23 mouse cellular contexts compared by ENCODE assay signal in the genomic region with DNA sequence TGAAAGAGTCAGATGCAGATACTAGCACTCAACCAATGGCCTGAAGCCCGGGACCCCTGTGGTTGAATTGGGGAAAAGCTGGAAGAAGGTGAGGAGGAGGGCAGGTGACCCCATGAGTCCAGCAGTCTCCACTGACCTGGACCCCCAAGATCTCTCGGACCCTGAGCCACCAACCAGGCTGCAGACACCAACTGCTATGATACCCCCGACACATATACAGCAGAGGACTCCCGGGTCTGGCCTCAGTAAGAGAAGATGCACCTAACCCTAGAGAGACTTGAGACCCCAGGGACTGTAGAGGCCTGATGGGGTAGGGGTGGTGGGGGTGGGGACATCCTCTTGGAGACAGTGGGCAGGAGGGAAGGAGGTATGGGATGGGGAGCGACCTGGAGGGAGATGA.
DNase-seq lines count a peak whose midpoint lies in the region; ATAC-seq lines count a peak whose summit lies in the region.
"Had no signal": no experiment of that assay in that cellular context is flagged by ENCODE, and none has a peak within 500 bp of the region (broad histone marks: within the 10 kb centered on the region; RNA-seq: fewer than 3 reads in every experiment).

No protein-coding gene starts in this region.

- no peak overlapping the region for H3K4me3 ChIP-seq in embryonic facial prominence, embryonic 12.5 days
- H3K4me3 ChIP-seq in embryonic facial prominence, embryonic 10.5 days, result no peak overlapping the region
- H3K4me3 ChIP-seq in heart, embryonic 11.5 days (ENCODE audit: low read depth, low read length), result no peak overlapping the region
- no peak overlapping the region for H3K4me3 ChIP-seq in limb, embryonic 13.5 days
- no peak overlapping the region for H3K4me3 ChIP-seq in limb, embryonic 10.5 days
- no peak overlapping the region for H3K4me3 ChIP-seq in neural tube, embryonic 11.5 days (ENCODE audit: low read depth, low read length)

- no peak overlapping the region for H3K9ac ChIP-seq in embryonic facial prominence, embryonic 12.5 days
- H3K9ac ChIP-seq in heart, embryonic 11.5 days (ENCODE audit: low read depth, low read length), result no peak overlapping the region
- no peak overlapping the region for H3K9ac ChIP-seq in limb, embryonic 13.5 days
- no peak overlapping the region for H3K9ac ChIP-seq in neural tube, embryonic 11.5 days (ENCODE audit: low read length)

- 78% methylated on average over 5 of the region's 5 CpGs for WGBS in embryonic facial prominence, embryonic 12.5 days
- 80% methylated on average over 5 of the region's 5 CpGs for WGBS in embryonic facial prominence, embryonic 10.5 days
- WGBS in heart, embryonic 11.5 days (ENCODE audit: insufficient replicate concordance), result 78% methylated on average over 5 of the region's 5 CpGs
- WGBS in limb, embryonic 13.5 days, result 87% methylated on average over 5 of the region's 5 CpGs
- WGBS in limb, embryonic 10.5 days, result 86% methylated on average over 5 of the region's 5 CpGs
- WGBS in neural tube, embryonic 11.5 days, result 90% methylated on average over 5 of the region's 5 CpGs

- DNase-seq in embryonic facial prominence, embryonic 10.5 days (ENCODE audit: low spot score), result no peak
- DNase-seq in heart, adult 11 months, result peak; percentile 80
- DNase-seq in limb, embryonic 10.5 days (ENCODE audit: low spot score), result no peak
- DNase-seq in neural tube, embryonic 11.5 days (ENCODE audit: low spot score), result no peak
- no peak for DNase-seq in neural tube, embryonic 10.5 days (ENCODE audit: extremely low spot score, low spot score)
- DNase-seq: adrenal gland, adult 8-10 months; adrenal gland, postnatal 14 days; adrenal gland, postnatal 36 days; B cell, adult 2 months; cerebellum, adult 11-12 months; cerebellum, adult 2 months; cerebellum, adult 9-10 months; cerebellum, postnatal 10 days had no signal

- no peaks in the 10 kb centered on the region for H3K36me3 ChIP-seq in embryonic facial prominence, embryonic 12.5 days
- H3K36me3 ChIP-seq in embryonic facial prominence, embryonic 10.5 days (replicated peaks), result no peaks in the 10 kb centered on the region
- no peaks in the 10 kb centered on the region for H3K36me3 ChIP-seq in heart, embryonic 11.5 days (ENCODE audit: control insufficient read depth, insufficient read depth, low read length)
- H3K36me3 ChIP-seq in limb, embryonic 13.5 days, result no peaks in the 10 kb centered on the region
- no peaks in the 10 kb centered on the region for H3K36me3 ChIP-seq in limb, embryonic 10.5 days
- H3K36me3 ChIP-seq in neural tube, embryonic 11.5 days (ENCODE audit: control insufficient read depth, insufficient read depth, low read length), result no peaks in the 10 kb centered on the region
- H3K36me3 ChIP-seq: G1E had no signal

- H3K27me3 ChIP-seq in embryonic facial prominence, embryonic 12.5 days, result no peaks in the 10 kb centered on the region
- no peaks in the 10 kb centered on the region for H3K27me3 ChIP-seq in embryonic facial prominence, embryonic 10.5 days (replicated peaks; ENCODE audit: low read depth, poor library complexity, severe bottlenecking)
- H3K27me3 ChIP-seq in heart, embryonic 11.5 days (ENCODE audit: control insufficient read depth, insufficient read depth, low read length), result no peaks in the 10 kb centered on the region
- H3K27me3 ChIP-seq in limb, embryonic 13.5 days, result no peaks in the 10 kb centered on the region
- no peaks in the 10 kb centered on the region for H3K27me3 ChIP-seq in limb, embryonic 10.5 days (ENCODE audit: low read depth, poor library complexity, severe bottlenecking)
- H3K27me3 ChIP-seq in neural tube, embryonic 11.5 days (ENCODE audit: control insufficient read depth, insufficient read depth, low read length), result no peaks in the 10 kb centered on the region
- H3K27me3 ChIP-seq: CH12.LX, Patski had no signal

- ATAC-seq in embryonic facial prominence, embryonic 12.5 days (ENCODE audit: insufficient number of reproducible peaks, insufficient read depth, low FRiP score, low TSS enrichment), result 0 out of 2 replicates have a peak, but pooled peaks have one; percentile 56
- no peak for ATAC-seq in heart, embryonic 11.5 days (replicated peaks; ENCODE audit: insufficient number of reproducible peaks, low FRiP score, low TSS enrichment)
- 0 out of 2 replicates have a peak, but pooled peaks have one; percentile 32 for ATAC-seq in limb, embryonic 13.5 days (ENCODE audit: low FRiP score, low read depth)
- ATAC-seq in neural tube, embryonic 11.5 days (ENCODE audit: insufficient read depth, low FRiP score, low TSS enrichment), result 0 out of 2 replicates have a peak, but pooled peaks have one; percentile 69
- ATAC-seq: activated CD4-positive, CD25-positive, alpha-beta regulatory T cell, adult 4 months; CD4-positive, CD25-positive, alpha-beta regulatory T cell, adult 4 months; forebrain, embryonic 14.5 days; forebrain, embryonic 16.5 days; Patski had no signal

- H3K4me1 ChIP-seq in embryonic facial prominence, embryonic 12.5 days, result no peaks in the 10 kb centered on the region
- no peaks in the 10 kb centered on the region for H3K4me1 ChIP-seq in embryonic facial prominence, embryonic 10.5 days
- no peaks in the 10 kb centered on the region for H3K4me1 ChIP-seq in heart, embryonic 11.5 days (ENCODE audit: control insufficient read depth, insufficient read depth, low read length)
- no peaks in the 10 kb centered on the region for H3K4me1 ChIP-seq in limb, embryonic 13.5 days
- H3K4me1 ChIP-seq in limb, embryonic 10.5 days, result no peaks in the 10 kb centered on the region
- no peaks in the 10 kb centered on the region for H3K4me1 ChIP-seq in neural tube, embryonic 11.5 days (ENCODE audit: control insufficient read depth, insufficient read depth, low read length)

- H3K9me3 ChIP-seq in embryonic facial prominence, embryonic 12.5 days, result no peaks in the 10 kb centered on the region
- no peaks in the 10 kb centered on the region for H3K9me3 ChIP-seq in embryonic facial prominence, embryonic 10.5 days
- H3K9me3 ChIP-seq in heart, embryonic 11.5 days (replicated peaks; ENCODE audit: control insufficient read depth, low read length), result no peaks in the 10 kb centered on the region
- no peaks in the 10 kb centered on the region for H3K9me3 ChIP-seq in limb, embryonic 13.5 days
- H3K9me3 ChIP-seq in limb, embryonic 10.5 days (replicated peaks), result no peaks in the 10 kb centered on the region
- H3K9me3 ChIP-seq in neural tube, embryonic 11.5 days (ENCODE audit: control insufficient read depth, low read length), result no peaks in the 10 kb centered on the region

- H3K4me2 ChIP-seq in embryonic facial prominence, embryonic 12.5 days (replicated peaks), result no peak overlapping the region
- H3K4me2 ChIP-seq in heart, embryonic 11.5 days, result no peak overlapping the region
- no peak overlapping the region for H3K4me2 ChIP-seq in limb, embryonic 13.5 days (replicated peaks)
- no peak overlapping the region for H3K4me2 ChIP-seq in neural tube, embryonic 11.5 days (ENCODE audit: low read depth)

- no peak overlapping the region for H3K27ac ChIP-seq in embryonic facial prominence, embryonic 12.5 days
- no peak overlapping the region for H3K27ac ChIP-seq in embryonic facial prominence, embryonic 10.5 days (replicated peaks)
- H3K27ac ChIP-seq in heart, embryonic 11.5 days (ENCODE audit: low read depth, low read length), result no peak overlapping the region
- H3K27ac ChIP-seq in limb, embryonic 13.5 days, result no peak overlapping the region
- H3K27ac ChIP-seq in limb, embryonic 10.5 days, result no peak overlapping the region
- no peak overlapping the region for H3K27ac ChIP-seq in neural tube, embryonic 11.5 days (ENCODE audit: low read depth, low read length)
